Mouse (Mus musculus) ES-Bruce4 (cell line): ENCODE results near the gene Cep104.

ENCODE experiments used
- CTCF ChIP-seq: IDR thresholded peaks from one replicate; pipeline ENCODE4 v1.8.1; 2011; ENCODE audit warnings: low read depth, low read length
- EP300 ChIP-seq: IDR thresholded peaks from 2 replicates; pipeline ENCODE4 v1.6.1; 2011; ENCODE audit warnings: low read depth, low read length; ENCODE audit not compliant: insufficient read depth

DNA sequence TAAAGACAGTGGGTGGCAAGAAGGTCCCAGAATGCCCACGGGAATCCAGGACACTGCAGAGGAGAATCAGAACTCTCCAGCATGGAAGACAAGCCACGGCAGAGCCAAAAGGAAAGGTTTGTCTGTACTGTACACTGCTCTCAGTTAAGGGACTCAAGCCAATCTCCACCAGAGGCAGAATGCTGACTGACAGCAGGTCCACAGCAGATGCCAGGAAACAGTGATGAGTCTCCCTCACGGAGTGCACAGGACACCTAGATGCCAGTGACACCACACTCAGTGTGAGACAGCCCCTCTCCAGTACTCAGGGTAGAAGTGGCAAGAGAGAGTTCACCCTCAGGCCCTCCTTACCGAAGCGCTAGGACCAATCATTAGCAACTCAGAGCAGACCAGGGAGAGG is 8.3 kb upstream of the Cep104 start:
- TF ChIP-seq CTCF (no peak), EP300 (no peak)
